Mouse (Mus musculus) olfactory bulb, adult 2 months (tissue): ENCODE data around the gene Ggcx.

ENCODE experiments used
- CTCF ChIP-seq: fragments of 200-500 bp; IDR thresholded peaks from 2 replicates; pipeline ENCODE4 v1.5.1; 2012; ENCODE audit warnings: low read depth, mild to moderate bottlenecking, low read length, moderate library complexity; ENCODE audit not compliant: insufficient read depth
- POLR2A ChIP-seq: fragments of 200-500 bp; IDR thresholded peaks from 2 replicates; pipeline ENCODE4 v1.6.1; 2012; ENCODE audit warnings: mild to moderate bottlenecking, low read depth, low read length, moderate library complexity; ENCODE audit not compliant: insufficient read depth

DNA sequence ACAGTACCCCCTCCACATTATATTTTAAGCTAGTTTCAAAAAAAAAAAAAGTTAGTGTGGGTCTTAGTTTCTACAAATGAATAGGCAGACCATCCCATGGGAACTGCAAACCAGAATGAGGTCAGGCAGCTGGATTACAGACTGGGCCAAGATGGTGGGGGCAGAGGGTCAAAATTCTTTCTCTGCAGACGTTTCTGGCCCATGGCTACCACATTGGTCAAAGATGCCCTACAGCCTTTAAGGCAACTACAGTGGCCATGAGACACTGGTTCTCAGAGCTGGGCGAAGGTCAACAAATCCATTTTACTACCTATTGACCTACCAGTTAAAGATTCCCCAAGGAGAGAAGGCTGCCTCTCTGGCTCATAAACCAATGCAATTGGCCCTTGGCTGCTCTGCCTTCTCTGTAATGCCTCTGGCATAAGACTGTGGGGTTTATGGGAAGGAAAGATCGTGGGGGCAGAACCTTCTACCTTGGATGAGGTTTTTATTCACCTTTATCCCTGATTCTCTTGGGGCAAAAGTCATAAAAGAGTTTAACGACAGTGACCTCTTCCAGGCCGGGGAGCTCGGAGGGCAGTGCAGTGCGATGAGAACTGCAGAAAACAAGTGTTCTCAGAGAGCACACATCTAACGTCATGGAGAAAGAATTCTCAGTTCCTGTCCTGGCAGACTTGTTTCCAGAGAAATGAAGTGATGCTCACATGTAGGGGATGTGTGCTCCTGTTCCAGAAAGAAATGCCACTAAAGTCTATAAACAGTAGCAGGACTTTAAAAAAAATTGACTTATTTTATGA, 51.5 kb downstream of the Ggcx start:
- TF ChIP-seq CTCF (no peak), POLR2A (no peak)
